In genomic region chr9:71895931-71896724, GRCm38 (mm10) we compare ENCODE assay signal across 8 mouse cellular contexts.
DNase-seq lines count a peak whose midpoint lies in the region; ATAC-seq and TF ChIP-seq lines count a peak whose summit lies in the region.

No protein-coding gene starts in this region.

- peaks cover 24% of the 10 kb centered on the region for H3K4me1 ChIP-seq in kidney, embryonic 16.5 days (ENCODE audit: insufficient read depth, low read length)
- peaks cover 24% of the 10 kb centered on the region for H3K4me1 ChIP-seq in bone marrow macrophage, adult 2 months (ENCODE audit: control insufficient read depth, insufficient read depth, low read length)
- H3K4me1 ChIP-seq in kidney, postnatal 0 days (replicated peaks; ENCODE audit: insufficient read depth, low read length): no peaks in the 10 kb centered on the region
- peaks cover 15% of the 10 kb centered on the region for H3K4me1 ChIP-seq in midbrain, embryonic 16.5 days (ENCODE audit: control insufficient read depth, insufficient read depth, low read length)

- WGBS in kidney, embryonic 16.5 days: 16% methylated on average over 2 of the region's 2 CpGs
- 8% methylated on average over 2 of the region's 2 CpGs for WGBS in kidney, postnatal 0 days
- 9% methylated on average over 2 of the region's 2 CpGs for WGBS in midbrain, embryonic 16.5 days

- ATAC-seq in kidney, embryonic 16.5 days (ENCODE audit: low FRiP score, low TSS enrichment): peak; percentile 75
- peak; percentile 92 for ATAC-seq in granulocyte monocyte progenitor cell, adult 5-6 weeks (replicated peaks; ENCODE audit: poor library complexity, severe bottlenecking)
- ATAC-seq in kidney, postnatal 0 days (replicated peaks; ENCODE audit: low FRiP score, low read depth): no peak; the same call in 1 of the 2 replicates
- ATAC-seq in midbrain, embryonic 16.5 days: peak; percentile 79

- TF ChIP-seq CTCF in bone marrow macrophage, adult 2 months (IDR thresholded peaks at IDR 0.05; ENCODE audit: low read depth, low read length): no peak
- TF ChIP-seq CTCF in kidney, postnatal 0 days (IDR thresholded peaks at IDR 0.05; ENCODE audit: low read depth): no peak

- intact Hi-C loops in gastrocnemius, postnatal 36 days (cut with DNase I): no loop called here

- no peak overlapping the region for H3K9ac ChIP-seq in kidney, embryonic 16.5 days (replicated peaks; ENCODE audit: low read length)
- no peak overlapping the region for H3K9ac ChIP-seq in kidney, postnatal 0 days (ENCODE audit: low read depth, low read length)
- 0 out of 2 replicates have a peak overlapping the region, but pooled peaks have one; percentile 20 for H3K9ac ChIP-seq in midbrain, embryonic 16.5 days (ENCODE audit: low read depth, low read length)

- DNase-seq in kidney, postnatal 14 days: no peak
- peak; percentile 93 for DNase-seq in kidney, postnatal 0 days (ENCODE audit: low spot score)
- no peak for DNase-seq in cerebellum, adult 18-20 months
- DNase-seq in gastrocnemius, postnatal 36 days: no peak

- peak overlapping the region; percentile 76 for H3K27ac ChIP-seq in kidney, embryonic 16.5 days (ENCODE audit: low read length)
- peak overlapping the region; percentile 97 for H3K27ac ChIP-seq in bone marrow macrophage, adult 2 months (ENCODE audit: insufficient read depth, low read depth, low read length)
- H3K27ac ChIP-seq in kidney, postnatal 0 days: peak overlapping the region; percentile 55
- peak overlapping the region; percentile 39 for H3K27ac ChIP-seq in midbrain, embryonic 16.5 days (ENCODE audit: low read length)

- no peaks in the 10 kb centered on the region for H3K36me3 ChIP-seq in kidney, embryonic 16.5 days (ENCODE audit: insufficient read depth, low read length)
- H3K36me3 ChIP-seq in kidney, postnatal 0 days (ENCODE audit: insufficient read depth, low read length): no peaks in the 10 kb centered on the region
- no peaks in the 10 kb centered on the region for H3K36me3 ChIP-seq in midbrain, embryonic 16.5 days (ENCODE audit: control insufficient read depth, insufficient read depth, low read length)

- no peaks in the 10 kb centered on the region for H3K9me3 ChIP-seq in kidney, embryonic 16.5 days (ENCODE audit: low read length)
- H3K9me3 ChIP-seq in kidney, postnatal 0 days (replicated peaks; ENCODE audit: low read length): no peaks in the 10 kb centered on the region
- no peaks in the 10 kb centered on the region for H3K9me3 ChIP-seq in midbrain, embryonic 16.5 days (replicated peaks; ENCODE audit: control insufficient read depth, low read length, poor library complexity, severe bottlenecking)

- no peak for TF ChIP-seq POLR2A in bone marrow macrophage, adult 2 months (IDR thresholded peaks at IDR 0.05; ENCODE audit: borderline replicate concordance, low read depth, low read length)

- peak overlapping the region; percentile 29; the same call in 1 of the 2 replicates for H3K4me3 ChIP-seq in kidney, embryonic 16.5 days (ENCODE audit: low read length)
- peak overlapping the region; percentile 48 for H3K4me3 ChIP-seq in bone marrow macrophage, adult 2 months (ENCODE audit: insufficient read depth, low read length)
- H3K4me3 ChIP-seq in kidney, postnatal 0 days (replicated peaks; ENCODE audit: low read depth, low read length): no peak overlapping the region
- H3K4me3 ChIP-seq in midbrain, embryonic 16.5 days (ENCODE audit: low read depth, low read length): peak overlapping the region; percentile 32

- H3K4me2 ChIP-seq in kidney, embryonic 16.5 days (replicated peaks; ENCODE audit: low read depth, low read length): 0 out of 2 replicates have a peak overlapping the region, but pooled peaks have one; percentile 21
- peak overlapping the region; percentile 27; the same call in 1 of the 2 replicates for H3K4me2 ChIP-seq in kidney, postnatal 0 days (ENCODE audit: low read length)
- peak overlapping the region; percentile 36; the same call in 1 of the 2 replicates for H3K4me2 ChIP-seq in midbrain, embryonic 16.5 days (ENCODE audit: low read length)

- H3K27me3 ChIP-seq in kidney, embryonic 16.5 days (ENCODE audit: insufficient read depth, low read length): no peaks in the 10 kb centered on the region
- no peaks in the 10 kb centered on the region for H3K27me3 ChIP-seq in kidney, postnatal 0 days (ENCODE audit: insufficient read depth, low read length)
- H3K27me3 ChIP-seq in midbrain, embryonic 16.5 days (ENCODE audit: control insufficient read depth, insufficient read depth, low read depth, low read length): no peaks in the 10 kb centered on the region

Comparison
In these comparisons a context has a peak if more than half of its experiments do, and no peak if none do; other contexts are left out.
1. H3K27ac ChIP-seq: peak in every context shown above with its lines; median percentile 97 in bone marrow macrophage, adult 2 months; 76 in kidney, embryonic 16.5 days; 55 in kidney, postnatal 0 days; 39 in midbrain, embryonic 16.5 days.